Mouse (Mus musculus) urinary bladder, postnatal 14 days (tissue): Measurements from ENCODE around the gene Syt7.

ENCODE experiments used
- DNase-seq: peaks from one replicate; pipeline ENCODE4 v3.0.0; 2021; ENCODE audit warnings: low spot score

Gene Syt7

GRCm38 (mm10) chr19:10425484-10426270, 36.8 kb downstream of the Syt7 start:
- no peak for DNase-seq

- no peak for DNase-seq
Observed at GRCm38 (mm10) chr19:10426312-10426711, 37.4 kb downstream of the Syt7 start.

GRCm38 (mm10) chr19:10426793-10427192, 37.9 kb downstream of the Syt7 start:
- no peak for DNase-seq

GRCm38 (mm10) chr19:10427431-10427830, 38.5 kb downstream of the Syt7 start:
- no peak for DNase-seq

- DNase-seq = no peak
Observed at GRCm38 (mm10) chr19:10429371-10429770, 40.5 kb downstream of the Syt7 start.

- no peak for DNase-seq
Observed at GRCm38 (mm10) chr19:10431410-10431809, 42.5 kb downstream of the Syt7 start.

- no peak for DNase-seq
Observed at GRCm38 (mm10) chr19:10431841-10432240, 43.0 kb downstream of the Syt7 start.

- no peak for DNase-seq
Observed at GRCm38 (mm10) chr19:10433225-10433624, 44.3 kb downstream of the Syt7 start.

GRCm38 (mm10) chr19:10433879-10434540, 45.1 kb downstream of the Syt7 start:
- no peak for DNase-seq

GRCm38 (mm10) chr19:10434927-10435326, 46.0 kb downstream of the Syt7 start:
- no peak for DNase-seq

- peak; percentile 69 for DNase-seq
Observed at GRCm38 (mm10) chr19:10435908-10436307, 47.0 kb downstream of the Syt7 start.

- DNase-seq = no peak
Observed at GRCm38 (mm10) chr19:10436726-10437125, 47.8 kb downstream of the Syt7 start.

GRCm38 (mm10) chr19:10437521-10437920, 48.6 kb downstream of the Syt7 start:
- DNase-seq = no peak

GRCm38 (mm10) chr19:10444685-10445369, 55.9 kb downstream of the Syt7 start:
- DNase-seq = no peak

GRCm38 (mm10) chr19:10448275-10448674, 59.4 kb downstream of the Syt7 start:
- DNase-seq = no peak

GRCm38 (mm10) chr19:10449190-10449589, 60.3 kb downstream of the Syt7 start:
- DNase-seq = no peak

- DNase-seq = peak; percentile 76
Observed at GRCm38 (mm10) chr19:10449708-10450107, 60.8 kb downstream of the Syt7 start.

- DNase-seq = no peak
Observed at GRCm38 (mm10) chr19:10454718-10455436, 66.0 kb downstream of the Syt7 start.

- DNase-seq = no peak
Observed at GRCm38 (mm10) chr19:10455437-10455806, 66.5 kb downstream of the Syt7 start.

- peak; percentile 57 for DNase-seq
Observed at GRCm38 (mm10) chr19:10456752-10457483, 68.0 kb downstream of the Syt7 start, which contains the start of gene Lrrc10b. TSS of gene Lrrc10b (minus strand) at chr19:10457473.

GRCm38 (mm10) chr19:10457484-10457800, 68.6 kb downstream of the Syt7 start:
- DNase-seq = peak; percentile 52

GRCm38 (mm10) chr19:10458096-10458495, 69.2 kb downstream of the Syt7 start:
- DNase-seq = peak; percentile 53
